Mouse (Mus musculus): ENCODE measurements around the gene Nosip. TPM values are rescaled to one million over a fixed set of nuclear protein-coding genes. Genes with fewer than 3 reads are reported as not detected.

Nosip gene
- total RNA-seq, 2 experiments from 2014 or later, result 30.3 to 32.1 TPM

- no peak for DNase-seq
- intact Hi-C loops (cut with DNase I), result no loop called here
These were observed 5.8 kb upstream of the Nosip start for GRCm38 (mm10) chr7:45056329-45056971.

DNA sequence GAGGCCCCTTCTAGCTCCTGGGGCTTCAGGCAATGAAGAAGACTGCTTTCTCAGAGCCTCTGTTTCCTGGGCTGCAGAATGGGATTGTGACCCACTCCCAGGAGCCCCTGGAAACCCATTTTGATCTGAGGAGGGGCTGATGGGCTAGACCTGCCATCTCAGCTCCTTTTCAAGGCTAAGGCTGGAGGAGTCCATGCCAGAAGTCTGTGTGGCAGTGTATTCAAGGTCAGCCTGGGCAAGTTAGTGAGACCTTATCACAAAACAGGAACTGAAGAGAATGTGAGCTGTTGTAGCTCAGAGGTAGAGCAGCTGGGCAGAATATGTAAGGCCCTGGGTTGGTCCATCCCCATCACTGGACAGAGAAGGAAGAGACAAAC is 5.3 kb upstream of the Nosip start:
- intact Hi-C loops (cut with DNase I), result no loop called here
- DNase-seq, result no peak

- intact Hi-C loops (cut with DNase I), result no loop called here
- DNase-seq, result no peak
These were observed 3.3 kb upstream of the Nosip start for GRCm38 (mm10) chr7:45058607-45059571.

GRCm38 (mm10) chr7:45060632-45061122 is 1.6 kb upstream of the Nosip start:
- intact Hi-C loops (cut with DNase I), result no loop called here
- no peak for DNase-seq

DNA sequence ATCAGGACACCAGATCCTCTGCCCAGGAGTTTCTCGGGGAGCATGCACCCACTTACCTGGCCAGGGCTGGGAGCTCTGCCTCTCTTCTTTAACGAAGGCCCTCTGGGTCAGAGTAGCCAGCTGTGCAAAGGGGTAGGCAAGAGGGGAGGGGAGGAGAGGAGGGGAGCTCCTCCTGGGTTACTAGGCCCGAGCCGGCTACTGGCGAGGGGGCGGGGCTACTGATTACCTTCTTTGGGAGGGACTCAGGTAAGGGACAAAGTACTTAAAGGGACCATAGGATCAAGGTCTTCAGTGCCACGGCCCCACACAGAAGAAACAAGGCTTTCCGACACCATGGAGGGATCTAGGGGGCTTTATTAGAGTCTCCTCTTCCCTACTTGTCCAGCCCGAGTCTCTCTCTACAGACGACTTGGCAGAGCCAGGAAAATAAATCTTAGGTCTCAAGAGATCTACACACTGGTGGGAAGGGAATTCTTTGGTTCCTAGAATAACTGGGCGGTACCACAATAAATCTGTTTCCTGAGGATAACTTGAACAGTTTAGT is 625 bp upstream of the Nosip start:
- no peak for DNase-seq
- intact Hi-C loops (cut with DNase I), result no loop called here

DNA sequence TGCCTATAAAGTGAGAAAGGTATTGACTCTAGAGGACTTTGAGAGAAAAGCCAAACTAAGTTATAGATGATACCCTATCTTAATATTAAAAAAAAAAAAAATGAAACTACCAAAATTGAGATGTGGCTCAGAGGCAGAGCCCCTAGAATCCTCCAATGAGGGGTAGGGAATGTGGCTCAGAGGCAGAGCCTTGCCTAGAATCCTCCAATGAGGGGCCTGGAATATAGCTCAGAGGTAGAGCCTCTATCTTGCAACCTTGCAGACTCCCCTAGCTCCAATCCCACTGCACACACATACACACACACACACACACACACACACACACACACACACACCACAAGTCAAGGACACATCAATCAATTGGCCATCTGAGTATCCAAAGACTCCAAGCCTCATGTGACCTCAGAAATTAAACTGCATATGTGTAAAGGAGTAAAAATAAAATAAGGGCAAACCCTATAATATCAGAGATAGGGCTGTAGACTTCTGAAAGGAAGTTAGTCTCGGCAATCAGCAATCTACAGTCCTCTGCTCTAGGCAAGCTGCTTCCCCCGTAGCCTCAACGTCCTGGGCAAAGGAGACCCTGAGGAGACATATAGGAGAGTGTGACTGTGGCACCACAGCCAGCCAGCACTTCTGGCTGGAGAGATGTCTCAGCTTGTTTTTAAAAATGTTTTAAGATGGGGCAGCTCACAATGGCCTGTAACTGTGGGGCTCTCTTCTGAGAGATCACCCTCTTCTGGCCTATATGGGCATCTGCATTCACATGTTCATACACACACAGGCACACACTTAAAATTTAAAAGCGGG is 5.2 kb downstream of the Nosip start:
- intact Hi-C loops (cut with DNase I), result loop anchor here (5.0 kb wide), 1 partner anchor 85 kb away; no protein-coding TSS in a partner anchor
- no peak for DNase-seq

DNA sequence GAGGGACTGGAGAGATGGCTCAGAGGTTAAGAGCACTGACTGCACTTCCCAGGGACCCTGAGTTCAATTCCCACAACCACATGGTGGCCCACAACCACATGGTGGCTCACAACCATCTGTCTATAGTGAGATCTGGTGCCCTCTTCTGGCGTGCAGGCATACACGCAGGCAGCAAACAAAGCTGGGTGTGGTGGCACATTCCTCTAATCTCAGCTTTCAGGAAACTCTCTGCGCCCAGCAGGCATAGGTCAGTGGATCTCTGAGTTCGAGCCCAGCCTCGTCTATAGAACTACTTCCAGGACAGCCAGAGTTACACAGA is 5.7 kb downstream of the Nosip start:
- no peak for DNase-seq
- intact Hi-C loops (cut with DNase I), result loop anchor here (5.0 kb wide), 1 partner anchor 86 kb away; no protein-coding TSS in a partner anchor

GRCm38 (mm10) chr7:45069671-45070070 is 7.4 kb downstream of the Nosip start:
- no peak for DNase-seq
- intact Hi-C loops (cut with DNase I), result loop anchor here (5.0 kb wide), 1 partner anchor 87 kb away; no protein-coding TSS in a partner anchor

DNA sequence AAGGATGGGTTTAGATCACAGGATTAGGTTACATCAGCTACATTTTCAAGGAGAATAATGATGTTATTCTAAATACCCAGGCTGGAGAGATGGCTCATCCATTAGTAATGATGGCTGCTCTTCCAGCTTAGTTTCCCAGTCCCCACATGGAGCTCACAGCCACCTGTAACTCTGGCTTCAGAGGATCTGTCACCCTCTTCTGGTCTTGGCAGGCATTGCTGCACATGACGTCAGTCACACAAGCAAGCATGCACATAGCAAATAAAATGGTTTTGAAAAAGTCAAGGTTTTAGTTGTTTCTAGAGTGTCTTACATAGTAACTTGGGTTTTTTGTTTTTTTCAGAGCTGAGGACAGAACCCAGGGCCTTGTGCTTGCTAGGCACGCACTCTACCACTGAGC is 10.0 kb downstream of the Nosip start:
- DNase-seq, result no peak
- intact Hi-C loops (cut with DNase I), result no loop called here

DNA sequence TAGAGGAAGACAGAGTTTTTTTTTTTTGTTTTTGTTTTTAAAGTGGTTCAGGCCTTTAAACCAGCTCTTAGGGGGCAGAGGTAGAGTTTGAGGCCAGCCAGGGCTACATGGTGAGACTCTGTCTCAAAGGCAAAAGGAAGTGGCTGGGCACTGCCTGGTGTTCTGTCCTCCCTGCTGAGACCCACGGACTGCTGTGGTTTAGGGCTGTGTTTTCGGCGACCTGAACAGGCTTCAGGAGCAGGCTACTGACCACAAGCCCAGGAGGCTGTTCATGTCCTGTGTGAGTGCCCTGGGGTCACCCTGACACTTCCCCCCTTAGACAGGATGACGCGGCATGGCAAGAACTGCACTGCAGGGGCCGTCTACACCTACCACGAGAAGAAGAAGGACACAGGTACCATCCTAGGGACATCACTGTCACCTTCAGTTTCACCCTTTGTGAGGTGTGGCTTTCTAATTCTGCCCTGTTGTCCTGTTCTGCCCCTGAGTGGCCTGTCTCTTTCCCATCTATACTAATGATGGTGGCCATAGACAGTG is 11.0 kb downstream of the Nosip start:
- intact Hi-C loops (cut with DNase I), result no loop called here
- DNase-seq, result no peak

GRCm38 (mm10) chr7:45073949-45074348 is 11.7 kb downstream of the Nosip start:
- DNase-seq, result no peak
- intact Hi-C loops (cut with DNase I), result no loop called here

DNA sequence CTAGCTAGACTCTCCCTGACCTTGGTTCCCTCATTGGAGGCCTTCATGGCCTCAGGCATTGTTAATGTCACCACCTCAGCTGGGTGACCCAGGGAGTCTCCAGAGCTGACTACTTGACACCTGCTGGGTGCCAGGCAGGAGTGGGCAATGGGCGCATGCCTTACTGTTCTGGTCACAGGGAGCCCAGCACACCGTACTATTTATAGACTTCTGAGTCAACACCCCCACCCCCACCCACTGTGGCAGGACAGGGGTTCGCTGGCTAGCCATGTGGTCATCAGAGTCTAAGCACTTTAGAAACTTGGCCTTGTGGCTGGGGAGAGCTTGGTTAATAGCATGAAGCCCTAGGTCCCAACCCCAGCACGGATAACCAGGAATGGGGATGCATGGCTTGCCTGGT is 13.2 kb downstream of the Nosip start:
- peak in 1 of 2 experiments; percentile 21 for DNase-seq
- intact Hi-C loops (cut with DNase I), result loop anchor here (5.0 kb wide), 1 partner anchor 222 kb away; no protein-coding TSS in a partner anchor

GRCm38 (mm10) chr7:45076501-45076900 is 14.3 kb downstream of the Nosip start:
- no peak for DNase-seq
- intact Hi-C loops (cut with DNase I), result loop anchor here (5.0 kb wide), 1 partner anchor 221 kb away; no protein-coding TSS in a partner anchor

DNA sequence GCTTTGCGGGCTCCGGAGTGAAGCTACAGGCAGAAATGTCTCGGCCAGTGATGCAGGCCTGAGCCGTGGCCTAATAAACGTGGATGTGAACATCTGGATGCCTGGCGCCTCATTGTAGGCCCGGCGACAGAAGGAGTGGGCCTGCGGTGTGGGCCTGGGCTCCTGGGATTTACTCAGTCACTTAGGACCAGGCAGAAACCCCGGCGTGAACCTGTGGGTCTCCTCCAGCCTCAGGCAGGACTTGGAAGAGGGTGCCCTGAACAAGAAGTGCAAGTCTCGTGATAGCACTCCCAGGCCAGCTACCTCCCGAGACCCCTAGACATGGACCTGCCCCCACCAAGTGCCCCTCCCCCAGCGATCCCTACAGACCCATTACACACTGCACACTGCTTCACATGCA is 15.1 kb downstream of the Nosip start:
- no peak for DNase-seq
- intact Hi-C loops (cut with DNase I), result loop anchor here (5.0 kb wide), 1 partner anchor 220 kb away; no protein-coding TSS in a partner anchor

- DNase-seq, result no peak
- intact Hi-C loops (cut with DNase I), result loop anchor here (5.0 kb wide), 1 partner anchor 219 kb away; no protein-coding TSS in a partner anchor
These were observed 15.6 kb downstream of the Nosip start for GRCm38 (mm10) chr7:45077829-45078228.

GRCm38 (mm10) chr7:45078513-45078912 is 16.3 kb downstream of the Nosip start:
- intact Hi-C loops (cut with DNase I), result loop anchor here (5.0 kb wide), 1 partner anchor 219 kb away; no protein-coding TSS in a partner anchor

GRCm38 (mm10) chr7:45079856-45080255 is 17.6 kb downstream of the Nosip start:
- DNase-seq, result peak; percentile 94 to 99
- intact Hi-C loops (cut with DNase I), result loop anchor here (1.0 to 5.0 kb wide), 5 partner anchors 23 to 217 kb away; partner anchors contain the start of genes Fcgrt, Flt3l, Gm45713 and Rps11

More at GRCm38 (mm10) chr7:45078513-45078912, 16.3 kb downstream of the Nosip start:
- DNase-seq, result peak; percentile 79 to 86

- intact Hi-C loops (cut with DNase I), result loop anchor here (2.0 to 5.0 kb wide), 2 partner anchors 22 to 41 kb away; partner anchors contain the start of genes Fcgrt and Rps11
These were observed 18.8 kb downstream of the Nosip start for GRCm38 (mm10) chr7:45081016-45081415.

More at GRCm38 (mm10) chr7:45081016-45081415, 18.8 kb downstream of the Nosip start:
- no peak for DNase-seq

All from heart, postnatal 36 days (tissue).